ENCODE assay signal across 8 mouse cellular contexts in the genomic region with DNA sequence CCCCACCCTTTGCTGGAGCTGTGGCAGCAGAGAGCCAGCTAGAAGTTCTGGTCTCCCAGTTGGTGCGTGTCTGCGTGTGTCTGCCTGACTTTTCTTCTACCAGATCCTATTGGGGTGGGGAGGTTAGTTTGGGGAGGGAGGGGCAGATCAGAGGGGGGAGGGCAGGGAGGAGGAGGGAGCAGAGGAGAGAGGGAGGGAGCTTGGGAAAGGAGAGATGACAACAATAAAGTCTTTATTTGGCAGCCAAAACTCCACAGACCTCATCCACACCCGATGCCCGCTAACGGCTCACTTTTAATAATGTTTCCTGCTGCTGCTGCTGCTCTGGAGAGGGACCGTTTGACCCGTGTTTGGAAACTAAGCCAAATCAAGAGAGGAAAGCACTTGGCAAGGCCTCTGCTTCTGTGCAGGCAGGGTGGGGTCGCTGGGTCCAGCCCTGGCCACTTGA. TPM values are rescaled to one million over a fixed set of nuclear protein-coding genes. Genes with fewer than 3 reads are reported as not detected.
DNase-seq lines count a peak whose midpoint lies in the region; ATAC-seq and TF ChIP-seq lines count a peak whose summit lies in the region.

Gene Prelp, minus strand, starts transcription at position 111 of the 448 bp plus-strand sequence.

- H3K36me3 ChIP-seq in intestine, postnatal 0 days (ENCODE audit: control insufficient read depth, insufficient read depth), result no peaks in the 10 kb centered on the region
- H3K36me3 ChIP-seq in lung, postnatal 0 days (ENCODE audit: insufficient read depth, low read length), result no peaks in the 10 kb centered on the region

- H3K4me3 ChIP-seq in intestine, postnatal 0 days (ENCODE audit: low read depth, low read length), result no peak within 1 kb of the TSS
- H3K4me3 ChIP-seq in lung, postnatal 0 days (ENCODE audit: low read depth, low read length), result no peak within 1 kb of the TSS

- H3K4me1 ChIP-seq in intestine, postnatal 0 days (replicated peaks; ENCODE audit: control insufficient read depth, insufficient read depth, low read length), result peaks cover 19% of the 10 kb centered on the region; the same call in 1 of the 2 replicates
- peaks cover 30% of the 10 kb centered on the region for H3K4me1 ChIP-seq in lung, postnatal 0 days (ENCODE audit: insufficient read depth, low read depth, low read length)

- no peaks in the 10 kb centered on the region for H3K9me3 ChIP-seq in intestine, postnatal 0 days (ENCODE audit: control insufficient read depth)
- no peaks in the 10 kb centered on the region for H3K9me3 ChIP-seq in lung, postnatal 0 days (ENCODE audit: low read length)

- intact Hi-C loops in gastrocnemius, postnatal 36 days (cut with DNase I), result no loop called here
- intact Hi-C loops in left cerebral cortex, postnatal 4 days (cut with DNase I), result no loop called here
- intact Hi-C loops in left cerebral cortex, postnatal 36 days (cut with DNase I), result no loop called here

- no peak within 1 kb of the TSS for H3K9ac ChIP-seq in intestine, postnatal 0 days (ENCODE audit: low read depth, low read length)
- H3K9ac ChIP-seq in lung, postnatal 0 days (replicated peaks; ENCODE audit: low read depth), result no peak within 1 kb of the TSS

- DNase-seq in Muller cell, postnatal 12 days (ENCODE audit: inconsistent ontology term), result peak; percentile 93
- DNase-seq in adrenal gland, postnatal 14 days, result no peak
- peak; percentile 32 to 60 for DNase-seq in gastrocnemius, postnatal 36 days
- peak; percentile 78 for DNase-seq in lung, postnatal 0 days (ENCODE audit: low spot score)
- DNase-seq in natural killer cell, adult 2 months (ENCODE audit: low spot score in 2 of 2), result no peak
- DNase-seq in left cerebral cortex, postnatal 4 days, result no peak
- DNase-seq in left cerebral cortex, postnatal 36 days (ENCODE audit: low spot score in 2 of 2), result no peak

- 10% methylated on average over 8 of the region's 8 CpGs for WGBS in intestine, postnatal 0 days
- WGBS in lung, postnatal 0 days, result 9% methylated on average over 8 of the region's 8 CpGs

- no peak; the same call in 1 of the 2 replicates for TF ChIP-seq CTCF in intestine, postnatal 0 days (IDR thresholded peaks at IDR 0.05; ENCODE audit: low read depth)
- no peak for TF ChIP-seq CTCF in lung, postnatal 0 days (IDR thresholded peaks at IDR 0.05)

- no peak for TF ChIP-seq EP300 in lung, postnatal 0 days (IDR thresholded peaks at IDR 0.05)

- peak within 1 kb of the TSS; percentile 50; the same call in 1 of the 2 replicates for H3K27ac ChIP-seq in intestine, postnatal 0 days (ENCODE audit: low read depth, low read length)
- H3K27ac ChIP-seq in lung, postnatal 0 days (ENCODE audit: low read length), result peak within 1 kb of the TSS; percentile 72

- H3K4me2 ChIP-seq in intestine, postnatal 0 days (replicated peaks; ENCODE audit: low read depth), result 0 out of 2 replicates have a peak within 1 kb of the TSS, but pooled peaks have one; percentile 3
- H3K4me2 ChIP-seq in lung, postnatal 0 days (replicated peaks; ENCODE audit: low read depth, low read length), result peak within 1 kb of the TSS; percentile 22

- no peaks in the 10 kb centered on the region; the same call in 1 of the 2 replicates for H3K27me3 ChIP-seq in intestine, postnatal 0 days (replicated peaks; ENCODE audit: control insufficient read depth, insufficient read depth, low read length)
- H3K27me3 ChIP-seq in lung, postnatal 0 days (replicated peaks; ENCODE audit: insufficient read depth, low read length), result no peaks in the 10 kb centered on the region

- peak; percentile 49; the same call in 1 of the 2 replicates for ATAC-seq in intestine, postnatal 0 days
- ATAC-seq in lung, postnatal 0 days, result peak; percentile 71

RNA-seq across cellular contexts. Expression of gene Prelp, which starts in this region (rescaled TPM):
- total RNA-seq in adrenal gland, postnatal 14 days (2021), result 100 and 111 TPM in 2 replicates
- 10 to 100 TPM; 16.1 to 19.9 TPM for total RNA-seq in gastrocnemius, postnatal 36 days (2021)
- 3.3 and 4.1 TPM in 2 replicates for polyA plus RNA-seq in intestine, postnatal 0 days (2015; fragmentation: Nextera tagmentation; extraction: Ambion mirVana)
- polyA plus RNA-seq in lung, postnatal 0 days (2015; fragmentation: Nextera tagmentation; extraction: Ambion mirVana), result 6.4 and 7.1 TPM in 2 replicates
- 1 to 10 TPM; 1.9 to 2.6 TPM for total RNA-seq in left cerebral cortex, postnatal 4 days (2021)
- total RNA-seq in left cerebral cortex, postnatal 36 days (2021), result 10 to 100 TPM in 1 of 2 experiments, 1 to 10 TPM in 1; 7.9 to 11.6 TPM

Comparison
In these comparisons a context has a peak if more than half of its experiments do, and no peak if none do; other contexts are left out.
1. DNase-seq: peak in Muller cell, postnatal 12 days (single experiment), gastrocnemius, postnatal 36 days (2 of 2) and lung, postnatal 0 days (single experiment); none in adrenal gland, postnatal 14 days (single experiment), natural killer cell, adult 2 months (0 of 2), left cerebral cortex, postnatal 4 days (single experiment) and left cerebral cortex, postnatal 36 days (0 of 2).